Mouse (Mus musculus) kidney, postnatal 0 days (tissue): ENCODE results near the gene 9130019O22Rik. TPM values are rescaled to one million over a fixed set of nuclear protein-coding genes. Genes with fewer than 3 reads are reported as not detected.
"Not testable (repeated sequence)": the region's sequence is repeated elsewhere in the genome, so short reads cannot be mapped to it uniquely, and the experiment has no call there.

ENCODE experiments used
- ATAC-seq: fragments of 200-750 bp; cut with Nextera tagmentation; replicated peaks from 2 replicates; pipeline ENCODE4 v1.8.0; 2017; ENCODE audit warnings: low read depth, moderate number of reproducible peaks, moderate TSS enrichment, moderate library complexity; ENCODE audit not compliant: low FRiP score
- DNase-seq: peaks from one replicate; pipeline ENCODE4 v3.0.0-alpha.2; 2016; ENCODE audit warnings: low spot score
- H3K27ac ChIP-seq: fragments of 300-500 bp; sonication (generic); 2 replicates; pipeline ENCODE4 v1.5.1; 2014; ENCODE audit warnings: mild to moderate bottlenecking
- H3K27me3 ChIP-seq: fragments of 300-500 bp; sonication (generic); 2 replicates; pipeline ENCODE4 v1.6.1; 2014; ENCODE audit warnings: low read length, mixed read lengths; ENCODE audit not compliant: insufficient read depth
- H3K36me3 ChIP-seq: fragments of 300-500 bp; sonication (generic); 2 replicates; pipeline ENCODE4 v1.6.1; 2014; ENCODE audit warnings: low read length, mixed read lengths; ENCODE audit not compliant: insufficient read depth
- H3K4me1 ChIP-seq: fragments of 300-500 bp; sonication (generic); replicated peaks from 2 replicates; pipeline ENCODE4 v1.6.1; 2014; ENCODE audit warnings: antibody characterized with exemption, low read length, mixed read lengths; ENCODE audit not compliant: insufficient read depth
- H3K4me2 ChIP-seq: fragments of 300-500 bp; sonication (generic); 2 replicates; pipeline ENCODE4 v1.6.1; 2014; ENCODE audit warnings: mild to moderate bottlenecking, low read length, moderate library complexity, mixed read lengths
- H3K4me3 ChIP-seq: fragments of 300-500 bp; sonication (generic); replicated peaks from 2 replicates; pipeline ENCODE4 v1.5.1; 2014; ENCODE audit warnings: low read depth, low read length
- H3K9ac ChIP-seq: fragments of 300-500 bp; sonication (generic); 2 replicates; pipeline ENCODE4 v1.6.1; 2014; ENCODE audit warnings: low read depth, low read length
- H3K9me3 ChIP-seq: fragments of 300-500 bp; sonication (generic); replicated peaks from 2 replicates; pipeline ENCODE4 v1.6.1; 2016; ENCODE audit warnings: low read length, inconsistent platforms, mixed read lengths
- CTCF ChIP-seq: IDR thresholded peaks from 2 replicates; pipeline ENCODE4 v1.5.1; 2016; ENCODE audit warnings: antibody characterized with exemption, low read depth, mild to moderate bottlenecking, moderate library complexity
- WGBS: fragments of 180-500 bp; shearing (Covaris S2); extraction: QIAGEN DNeasy Blood & Tissue Kit; methylation state at CpG from one replicate; pipeline ENCODE4 v1.1.7; 2014; 5-methylcytosine and 5-hydroxymethylcytosine counted together
- polyA plus RNA-seq: library from polyadenylated mRNA; unstranded; fragments of >200 nt; fragmentation: Nextera tagmentation; extraction: Ambion mirVana; gene quantifications from 2 replicates; pipeline ENCODE4 v1.2.1, GENCODE M21; 2015

9130019O22Rik gene
- polyA plus RNA-seq, 1 experiment from 2014 or later, result 4.8 TPM

- TF ChIP-seq CTCF, result no peak
- H3K27ac ChIP-seq, result no peak overlapping the region
These were observed 43.5 kb downstream of the 9130019O22Rik start for GRCm38 (mm10) chr7:127343351-127344019.

GRCm38 (mm10) chr7:127342888-127343287 lies 44.1 kb downstream of the 9130019O22Rik start:
- no peak for TF ChIP-seq CTCF
- H3K4me3 ChIP-seq, result no peak overlapping the region
- H3K36me3 ChIP-seq, result 0 out of 2 replicates have a peak, but pooled peaks cover 7% of the 10 kb centered on the region
- no peak for ATAC-seq
- H3K27me3 ChIP-seq, result no peaks in the 10 kb centered on the region
- DNase-seq, result no peak
- no peak overlapping the region for H3K9ac ChIP-seq
- H3K4me1 ChIP-seq, result peaks cover 9% of the 10 kb centered on the region
- no peaks in the 10 kb centered on the region for H3K9me3 ChIP-seq
- H3K4me2 ChIP-seq, result no peak overlapping the region
- 87% methylated on average over 7 of the region's 7 CpGs for WGBS
- H3K27ac ChIP-seq, result peak overlapping the region; percentile 19; the same call in 1 of the 2 replicates

More at GRCm38 (mm10) chr7:127343351-127344019, 43.5 kb downstream of the 9130019O22Rik start:
- ATAC-seq, result no peak
- DNase-seq, result no peak
- Histone ChIP-seq H3K9ac (no peak overlapping the region), H3K27me3 (no peaks in the 10 kb centered on the region), H3K4me1 (peaks cover 9% of the 10 kb centered on the region), H3K36me3 (0 out of 2 replicates have a peak, but pooled peaks cover 7% of the 10 kb centered on the region), H3K9me3 (no peaks in the 10 kb centered on the region), H3K4me3 (no peak overlapping the region), H3K4me2 (no peak overlapping the region)
- WGBS, result 94% methylated on average over 38 of the region's 38 CpGs

- TF ChIP-seq CTCF, result peak; percentile 62
- Histone ChIP-seq H3K9ac (no peak overlapping the region), H3K27me3 (no peaks in the 10 kb centered on the region), H3K4me3 (no peak overlapping the region), H3K27ac (peak overlapping the region; percentile 19; the same call in 1 of the 2 replicates), H3K9me3 (no peaks in the 10 kb centered on the region), H3K4me2 (no peak overlapping the region), H3K36me3 (0 out of 2 replicates have a peak, but pooled peaks cover 7% of the 10 kb centered on the region), H3K4me1 (peaks cover 9% of the 10 kb centered on the region)
- WGBS, result 59% methylated on average over 4 of the region's 4 CpGs
- DNase-seq (peak; percentile 70), ATAC-seq (no peak)
These were observed 44.6 kb downstream of the 9130019O22Rik start for GRCm38 (mm10) chr7:127342332-127342731.

GRCm38 (mm10) chr7:127341861-127342260 lies 45.1 kb downstream of the 9130019O22Rik start:
- H3K36me3 ChIP-seq, H3K4me1 ChIP-seq, H3K9ac ChIP-seq, H3K4me2 ChIP-seq, H3K4me3 ChIP-seq, H3K27me3 ChIP-seq, DNase-seq, ATAC-seq, H3K9me3 ChIP-seq: not testable (repeated sequence)
- peak overlapping the region; percentile 81 for H3K27ac ChIP-seq
- 86% methylated on average over 6 of the region's 6 CpGs for WGBS

- Histone ChIP-seq H3K4me1 (peaks cover 9% of the 10 kb centered on the region), H3K27me3 (no peaks in the 10 kb centered on the region), H3K27ac (peak overlapping the region; percentile 81), H3K4me3 (no peak overlapping the region), H3K4me2 (no peak overlapping the region), H3K36me3 (0 out of 2 replicates have a peak, but pooled peaks cover 7% of the 10 kb centered on the region), H3K9ac (no peak overlapping the region), H3K9me3 (no peaks in the 10 kb centered on the region)
- DNase-seq (no peak), ATAC-seq (no peak)
- 68% methylated on average over 8 of the region's 8 CpGs for WGBS
- no peak for TF ChIP-seq CTCF
These were observed 45.6 kb downstream of the 9130019O22Rik start for GRCm38 (mm10) chr7:127341356-127341755.

GRCm38 (mm10) chr7:127337636-127338035 lies 49.3 kb downstream of the 9130019O22Rik start:
- Histone ChIP-seq H3K4me2 (no peak overlapping the region), H3K27ac (no peak overlapping the region), H3K4me3 (no peak overlapping the region), H3K9me3 (no peaks in the 10 kb centered on the region), H3K27me3 (no peaks in the 10 kb centered on the region), H3K9ac (no peak overlapping the region), H3K36me3 (no peaks in the 10 kb centered on the region), H3K4me1 (no peaks in the 10 kb centered on the region)
- ATAC-seq (no peak), DNase-seq (no peak)
- TF ChIP-seq CTCF, result no peak
- WGBS, result 56% methylated on average over 4 of the region's 4 CpGs
